16 mouse cellular contexts compared by ENCODE assay signal in genomic region chr17:29799398-29800095, GRCm38 (mm10).
"Had no signal": no experiment of that assay in that cellular context is flagged by ENCODE, and none has a peak within 500 bp of the region (broad histone marks: within the 10 kb centered on the region; RNA-seq: fewer than 3 reads in every experiment).

No protein-coding gene starts in this region.

- H3K9me3 ChIP-seq: kidney, embryonic 15.5 days; limb, embryonic 12.5 days; limb, embryonic 15.5 days; midbrain, embryonic 12.5 days; midbrain, embryonic 15.5 days; neural tube, embryonic 12.5 days; neural tube, embryonic 15.5 days had no signal

- H3K4me3 ChIP-seq: kidney, embryonic 15.5 days; left cerebral cortex, adult 2 months; limb, embryonic 12.5 days; limb, embryonic 15.5 days; midbrain, embryonic 12.5 days; midbrain, embryonic 15.5 days; neural tube, embryonic 12.5 days; neural tube, embryonic 15.5 days had no signal

- DNase-seq: kidney, adult 8-10 months; kidney, postnatal 10 days; kidney, postnatal 36 days; layer of hippocampus, postnatal 36 days; liver, postnatal 0 days; lung, embryonic 14.5 days; right cerebral cortex, adult 18-20 months; right cerebral cortex, postnatal 14 days had no signal

- H3K36me3 ChIP-seq: kidney, embryonic 15.5 days; limb, embryonic 12.5 days; limb, embryonic 15.5 days; midbrain, embryonic 12.5 days; midbrain, embryonic 15.5 days; neural tube, embryonic 12.5 days; neural tube, embryonic 15.5 days had no signal

- H3K27me3 ChIP-seq: midbrain, embryonic 15.5 days; neural tube, embryonic 15.5 days had no signal
